Mouse (Mus musculus) monocyte, adult 5-6 weeks (primary cell): Measurements from ENCODE around the gene Syt17. TPM values are rescaled to one million over a fixed set of nuclear protein-coding genes. Genes with fewer than 3 reads are reported as not detected.

Experiments
- ATAC-seq: fragments of 153-309, 156-312 bp; replicated peaks from 2 replicates; pipeline ENCODE4 v1.8.0; 2017; ENCODE audit warnings: mild to moderate bottlenecking; ENCODE audit not compliant: low TSS enrichment, insufficient number of reproducible peaks, severe bottlenecking, poor library complexity, low FRiP score
- total RNA-seq: library from RNA; stranded (forward); fragments of 200-1000, 200-491, 200-594 nt; gene quantifications from 3 replicates; pipeline ENCODE4 v1.2.3, GENCODE M21; 2017

Syt17 gene
- not detected in 3 replicates for total RNA-seq

DNA sequence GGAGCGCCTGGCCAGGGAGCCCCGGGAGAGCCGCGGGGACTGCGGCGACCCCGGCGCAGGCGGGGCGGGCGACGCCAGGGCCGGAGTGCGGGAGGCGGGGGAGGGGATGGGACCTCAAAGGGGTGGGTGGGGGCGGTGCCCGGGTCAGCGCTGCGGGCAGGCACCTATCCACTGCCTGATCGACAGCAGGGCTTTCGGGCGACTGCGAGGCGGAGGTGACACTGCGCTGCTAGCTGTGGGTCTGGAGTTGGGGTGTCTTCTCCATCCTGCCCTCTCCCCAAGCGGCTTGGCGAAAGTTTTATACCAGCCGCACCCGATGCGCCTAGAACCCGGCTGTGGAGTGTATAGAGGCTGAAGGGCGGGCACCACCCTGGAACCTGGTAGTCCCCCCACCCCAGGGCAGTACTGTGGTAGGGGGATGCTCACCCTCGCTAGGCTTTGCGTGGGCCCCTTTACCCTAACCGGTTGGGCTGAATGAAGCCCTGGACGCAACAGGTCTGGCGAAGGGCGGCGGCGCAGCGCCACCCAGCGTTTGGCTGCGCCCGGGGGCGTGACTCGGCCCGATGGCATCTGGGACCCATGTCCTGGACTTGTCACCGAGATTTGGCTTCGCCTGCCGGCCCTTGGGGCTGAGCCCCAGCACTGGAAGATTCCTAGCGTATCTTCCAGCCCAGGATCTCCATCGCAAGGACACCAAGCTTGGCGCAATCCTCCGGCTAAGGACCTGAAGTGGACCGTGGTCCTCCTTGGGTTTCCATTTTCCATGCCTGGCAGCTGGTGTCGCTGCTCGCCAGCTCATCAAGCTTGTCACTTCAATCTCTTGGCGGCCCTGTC is at the start of gene Syt17:
Gene Syt17, minus strand, starts transcription at position 89 of the 834 bp plus-strand sequence.
- no peak for ATAC-seq

DNA sequence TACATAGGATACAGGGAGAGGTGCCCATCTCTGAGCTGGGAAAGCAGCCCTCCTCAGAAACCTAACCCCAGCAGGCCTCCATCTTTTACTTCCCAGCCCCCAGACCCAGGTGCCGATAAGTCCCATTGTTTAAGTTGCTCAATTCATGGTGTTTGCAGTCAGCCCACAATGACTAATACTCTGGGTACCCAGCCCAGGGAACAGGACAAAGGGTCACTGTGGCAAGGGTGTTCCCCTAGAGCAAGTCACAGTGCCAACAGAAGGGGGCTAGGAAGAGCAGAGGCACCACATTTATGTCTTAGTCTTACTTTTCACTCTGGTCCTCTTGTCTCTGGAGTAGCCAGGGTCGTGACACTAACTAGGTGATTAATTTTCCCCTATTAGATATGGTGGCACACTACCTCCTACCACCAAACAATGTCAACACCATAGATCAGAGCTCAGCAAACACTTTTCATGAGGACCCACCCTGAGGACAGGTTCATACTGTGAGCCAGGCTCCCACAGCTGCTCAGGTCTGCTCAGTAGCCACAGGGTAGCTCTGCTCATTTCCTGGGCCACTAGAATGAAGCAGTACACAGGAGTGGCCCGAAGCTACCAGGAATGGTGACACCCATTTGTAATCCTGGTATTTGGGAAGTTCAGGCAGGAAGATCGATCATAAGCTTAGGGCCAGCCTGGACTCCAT is 47.0 kb upstream of the Syt17 start:
- no peak for ATAC-seq

DNA sequence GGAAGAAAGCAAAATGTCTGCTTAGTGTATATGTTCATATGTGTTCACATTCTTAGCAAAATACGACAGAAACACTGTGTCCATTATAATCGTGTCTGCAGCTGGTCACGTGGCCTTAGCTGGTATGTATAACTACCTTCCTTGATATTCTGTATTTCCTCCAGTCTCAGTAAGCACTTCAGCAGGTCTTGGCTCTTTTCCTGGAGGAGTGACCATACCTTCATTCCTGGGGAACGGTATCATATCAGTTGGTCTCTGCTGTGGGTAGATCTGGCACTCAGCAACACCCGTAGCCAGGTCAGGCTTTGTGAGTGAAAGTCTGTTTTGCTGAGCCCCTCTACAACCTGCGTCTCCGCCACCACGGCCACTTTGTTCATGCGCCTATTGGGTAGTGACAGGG is 45.9 kb upstream of the Syt17 start:
- ATAC-seq = no peak

DNA sequence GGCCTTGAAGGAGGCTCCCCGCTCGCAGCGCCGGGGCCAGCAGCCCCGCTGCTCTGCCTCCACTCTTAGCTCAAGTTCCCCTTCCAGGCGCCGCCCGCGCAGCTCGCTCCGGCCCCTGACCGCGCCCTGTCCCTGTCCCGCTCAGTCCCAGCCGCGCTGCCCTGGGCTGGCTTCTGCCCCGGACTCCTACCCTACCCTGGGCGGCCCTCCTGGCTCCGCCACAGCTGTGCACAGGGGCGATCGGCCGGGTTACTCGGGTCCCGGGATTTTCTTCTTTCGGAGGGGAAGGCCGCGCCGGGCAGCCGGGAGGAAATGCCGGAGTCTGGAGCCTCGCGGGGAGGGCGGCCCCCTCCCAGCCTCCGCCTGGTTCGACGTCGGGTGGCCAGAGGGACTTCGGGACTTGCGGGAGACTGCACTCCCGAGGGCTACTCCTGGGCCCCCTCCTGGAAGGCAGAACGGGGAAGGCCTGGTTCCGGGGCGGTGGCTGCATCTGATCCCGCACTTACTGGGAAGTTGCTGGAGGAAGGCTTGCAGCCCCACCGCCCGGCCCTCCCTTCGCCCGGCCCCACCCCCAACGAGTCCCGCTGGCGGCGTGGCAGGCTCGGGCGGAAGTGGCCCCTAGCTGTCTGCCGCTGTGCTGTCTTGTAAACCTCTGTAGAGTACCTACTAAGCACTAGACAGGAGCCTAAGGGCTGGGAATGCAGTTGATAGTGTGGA is 43.6 kb upstream of the Syt17 start, which contains the start of gene Itpripl2:
Gene Itpripl2, minus strand, starts transcription at position 545 of the 717 bp plus-strand sequence.
- peak; percentile 60 for ATAC-seq

DNA sequence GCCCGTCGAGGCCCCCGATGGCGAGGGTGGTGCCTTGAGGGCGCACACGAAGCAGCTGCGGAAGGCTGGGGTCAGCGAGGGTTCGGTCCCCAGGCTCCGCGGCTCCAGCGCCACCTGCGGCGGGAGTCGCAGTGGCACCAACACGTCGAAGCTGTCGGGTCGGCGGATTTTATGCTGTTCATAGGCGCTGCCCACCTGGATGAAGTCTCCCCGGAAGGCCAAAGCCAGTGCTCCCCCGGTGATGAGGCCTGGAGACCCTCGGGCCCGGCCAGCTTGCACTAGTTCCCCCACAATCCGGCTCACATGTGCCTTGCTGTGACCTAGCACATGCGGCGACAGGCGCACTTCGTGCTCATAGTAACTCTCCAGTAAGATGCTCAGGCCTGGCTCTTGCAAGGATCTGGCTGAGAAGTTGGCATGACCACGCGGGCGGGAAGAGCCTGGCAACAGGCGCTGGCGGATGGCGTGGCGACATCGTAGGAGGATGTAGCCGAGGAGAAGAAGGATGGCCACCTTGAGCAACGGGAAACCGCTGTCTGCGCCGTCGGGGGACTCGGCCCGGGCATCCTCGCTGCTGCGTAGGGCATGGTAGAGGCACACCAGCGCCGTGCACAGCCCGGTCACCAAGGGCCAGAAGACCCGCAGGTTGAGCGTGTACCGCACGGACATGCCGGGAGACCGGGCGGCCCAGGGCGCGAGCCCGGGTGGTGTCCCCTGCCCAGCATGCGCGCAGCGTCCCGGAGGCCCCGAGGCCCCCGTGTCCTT is 42.8 kb upstream of the Syt17 start:
- 0 out of 2 replicates have a peak, but pooled peaks have one; percentile 2 for ATAC-seq

DNA sequence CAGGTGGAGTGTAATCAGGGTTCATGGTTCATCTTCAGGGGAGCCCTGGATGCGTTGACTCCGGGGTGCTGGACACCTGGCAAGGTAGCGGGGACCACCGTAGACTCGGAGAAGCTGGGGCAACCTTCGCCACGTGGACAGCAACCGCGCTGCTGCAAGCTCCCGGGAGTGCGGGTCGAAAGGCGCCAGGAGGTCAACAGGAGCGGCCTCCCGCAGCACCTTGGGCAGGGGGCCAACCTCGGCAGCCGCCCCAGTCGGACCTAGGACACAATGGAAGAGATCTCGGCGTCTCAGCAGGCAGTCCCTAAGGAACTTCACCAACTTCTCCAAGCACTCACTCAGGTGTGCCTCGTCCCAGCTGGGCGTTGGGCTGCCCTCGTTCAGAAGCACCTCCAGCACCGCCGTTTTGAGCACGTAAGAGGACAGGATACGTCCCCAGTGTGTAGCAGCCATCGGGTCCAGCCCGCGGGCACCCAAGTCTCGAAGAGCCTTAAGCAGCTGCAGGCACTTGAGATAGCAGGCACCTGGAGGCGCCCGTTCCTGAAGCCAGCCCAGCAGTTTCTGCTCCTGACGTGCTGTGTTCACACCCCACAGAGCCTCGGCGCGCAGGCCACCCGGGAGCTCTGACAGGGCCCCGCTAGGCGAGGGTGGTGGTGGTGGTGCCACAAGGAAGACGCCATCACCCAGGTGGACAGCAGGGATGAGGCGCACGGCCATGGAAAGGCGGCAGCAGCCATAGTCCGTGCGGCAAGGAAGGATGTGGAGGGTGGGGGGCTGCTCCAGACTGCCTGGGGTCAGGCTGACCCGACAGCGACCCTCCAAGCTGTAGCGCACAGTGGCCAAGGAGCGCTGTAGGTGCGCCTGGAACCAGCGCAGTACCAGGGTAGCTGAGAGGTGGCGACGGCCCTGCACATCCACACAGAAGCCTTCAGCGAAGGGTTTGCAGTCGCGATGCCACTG is 42.0 kb upstream of the Syt17 start:
- ATAC-seq = no peak

DNA sequence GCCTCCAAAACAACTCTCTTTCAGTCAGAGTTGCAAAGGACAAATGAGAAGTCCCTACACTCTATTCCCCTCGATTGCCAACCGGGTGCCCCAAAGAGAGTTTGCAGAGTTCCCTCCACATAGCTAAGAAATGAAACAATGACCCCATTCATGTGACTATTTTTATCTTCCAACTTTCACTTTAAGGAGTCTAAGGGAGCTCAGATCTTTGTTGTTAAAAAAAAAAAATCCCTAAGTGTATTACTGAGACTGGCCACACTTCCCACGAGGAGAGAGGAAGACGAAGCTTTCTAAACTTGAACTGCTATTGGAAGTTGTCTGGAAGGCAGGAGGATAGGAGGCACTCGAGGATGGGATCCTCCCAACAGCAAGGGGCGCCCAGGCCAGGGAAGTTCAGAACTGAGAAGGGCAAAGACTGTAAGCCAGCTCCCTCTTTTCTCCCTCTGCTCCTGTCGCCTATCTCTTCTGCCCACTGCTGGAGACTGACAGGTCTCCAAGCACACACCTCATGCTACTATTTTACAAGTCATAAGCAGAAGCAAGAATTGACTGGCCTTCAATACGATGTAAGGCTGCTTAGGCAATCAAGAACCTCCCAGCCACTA is 40.1 kb upstream of the Syt17 start:
- ATAC-seq = no peak

DNA sequence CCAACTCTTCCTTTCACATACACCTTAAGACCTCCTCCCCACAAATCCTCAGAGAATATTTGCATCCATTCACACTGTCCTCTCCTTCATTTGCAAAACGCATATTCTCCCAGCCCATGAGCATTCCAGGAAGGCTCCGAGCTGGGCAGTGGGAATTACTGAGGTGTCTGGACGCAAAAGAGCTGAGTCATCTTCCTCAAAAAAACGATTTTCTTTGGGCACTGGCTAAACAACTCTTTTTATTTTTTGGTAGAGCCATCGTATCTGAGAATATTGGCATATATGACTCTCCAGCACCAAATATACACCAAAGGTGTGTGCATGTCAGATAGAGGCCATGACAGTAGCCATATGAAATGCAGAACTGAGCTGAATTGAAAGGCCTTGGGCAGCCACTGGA is 38.9 kb upstream of the Syt17 start:
- ATAC-seq = no peak

DNA sequence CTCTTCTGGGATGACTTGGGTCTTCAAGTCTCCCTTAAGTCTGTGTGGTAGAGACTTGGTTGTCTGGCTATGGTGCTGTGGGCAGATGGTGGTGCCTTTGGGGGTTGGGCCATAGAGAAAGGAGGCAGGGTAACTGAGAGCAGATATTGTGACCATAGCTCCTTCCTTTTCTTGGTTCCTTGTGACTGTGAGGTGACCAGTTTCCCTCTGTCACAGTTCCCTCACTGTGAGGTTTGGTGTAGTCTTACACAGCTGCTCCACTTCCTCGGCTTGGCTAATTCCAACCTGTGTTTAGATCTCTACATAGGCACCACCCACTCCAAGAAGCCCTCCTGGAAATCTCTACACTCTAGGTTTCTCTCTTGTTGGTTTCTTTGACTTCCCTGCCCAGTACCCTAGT is 36.0 kb upstream of the Syt17 start:
- ATAC-seq = no peak

DNA sequence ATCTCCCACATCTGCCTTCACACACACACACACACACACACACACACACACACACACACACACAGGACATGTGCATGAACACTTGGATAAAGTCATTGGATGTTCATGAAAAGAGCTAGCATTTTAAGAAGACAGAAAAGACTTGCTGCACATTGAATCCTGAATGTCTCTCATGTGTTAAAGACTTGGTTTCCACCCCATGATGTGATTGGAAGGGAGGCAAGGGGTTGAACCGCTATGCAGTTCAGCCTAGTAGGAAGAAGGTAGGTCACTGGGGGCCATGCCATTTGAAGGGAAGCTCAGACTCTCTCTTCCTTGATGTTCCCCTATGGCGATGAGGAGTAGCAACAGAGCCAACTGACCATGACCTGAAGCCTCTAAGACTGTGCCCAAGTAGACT is 34.0 kb upstream of the Syt17 start:
- no peak for ATAC-seq

DNA sequence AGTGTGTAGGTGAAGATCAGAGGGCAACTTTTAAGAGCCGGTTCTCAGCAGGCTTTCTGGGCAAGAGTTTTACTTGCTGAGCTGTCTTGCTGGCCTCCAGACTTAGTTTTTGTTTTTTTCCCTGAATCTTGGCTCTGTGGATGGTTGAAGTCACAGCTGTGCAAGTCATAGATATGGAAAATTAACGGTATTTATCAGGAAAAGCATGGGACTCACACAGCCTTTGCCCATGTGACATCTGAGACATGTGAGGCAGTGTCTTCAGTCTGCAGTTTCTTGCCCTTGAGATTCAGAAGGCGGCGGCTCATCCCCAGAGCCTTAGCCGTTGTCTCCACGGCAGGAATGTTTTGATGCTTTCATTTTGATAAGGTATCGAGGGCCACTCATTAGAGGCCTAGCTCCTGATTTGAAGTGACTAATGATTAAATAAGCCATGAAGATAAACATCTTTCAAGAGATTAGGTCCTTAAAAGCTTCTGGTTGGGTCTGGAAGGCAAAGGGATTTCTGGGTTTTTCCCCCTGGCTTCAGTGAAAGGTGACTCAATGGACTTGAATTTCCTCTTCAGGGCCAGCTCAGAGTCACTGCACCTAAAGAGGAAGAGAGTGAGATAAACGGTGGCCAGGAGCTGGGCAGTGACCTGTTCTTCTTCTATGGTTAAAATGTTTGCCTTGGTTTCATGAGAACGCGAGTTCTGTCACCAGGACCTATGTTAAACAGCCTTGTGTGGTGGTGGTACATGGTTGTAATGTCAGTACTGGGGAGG is 33.2 kb upstream of the Syt17 start:
- ATAC-seq = no peak

DNA sequence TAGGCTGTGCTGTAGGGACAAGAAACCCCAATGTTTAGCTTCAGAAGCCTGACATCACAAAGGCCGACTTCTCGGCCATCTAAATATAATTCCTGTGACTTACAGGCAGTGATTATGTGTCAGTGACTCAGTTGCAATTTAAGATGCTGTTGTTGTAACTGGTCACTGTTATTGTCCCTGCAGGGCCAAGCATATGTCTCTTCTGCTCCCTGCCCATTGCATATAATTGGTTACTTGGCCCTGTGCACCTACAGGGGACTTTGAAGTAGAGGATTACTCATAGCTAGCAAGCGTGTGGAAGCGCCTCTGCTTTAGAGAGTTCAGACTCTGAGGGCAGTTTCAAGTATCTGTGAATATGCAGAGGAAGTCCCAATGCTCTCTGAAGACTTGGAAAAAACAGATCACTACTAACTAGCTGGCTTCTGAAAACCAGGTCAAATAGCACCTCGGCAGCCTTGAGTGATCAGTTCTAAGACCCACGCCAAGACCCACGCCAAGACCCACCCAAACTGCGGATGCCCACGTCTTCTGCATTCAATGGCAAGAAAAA is 32.2 kb upstream of the Syt17 start:
- ATAC-seq = no peak

DNA sequence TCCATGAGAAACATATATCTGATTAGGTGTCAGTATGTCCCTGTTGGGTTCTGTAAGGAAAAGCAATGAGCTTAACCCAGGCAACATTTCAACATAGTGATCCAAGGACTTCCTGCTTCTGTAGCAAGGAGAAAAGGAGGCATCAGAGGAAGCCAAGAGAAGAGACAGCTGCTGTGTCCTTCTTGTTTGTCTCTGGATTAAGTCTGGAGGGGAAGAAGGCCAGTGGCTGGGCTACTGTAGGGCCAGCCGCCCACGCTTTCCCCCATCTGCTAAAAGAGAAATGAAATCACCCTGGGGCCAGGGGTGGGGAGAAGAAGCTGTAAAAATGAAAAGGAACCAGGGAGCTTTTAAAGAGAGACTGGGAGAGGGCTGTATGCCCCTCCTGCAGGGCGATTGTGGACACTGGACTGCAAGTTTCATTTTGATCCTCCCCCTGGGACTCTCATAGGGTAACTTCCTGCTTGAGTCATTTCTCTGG is 30.9 kb upstream of the Syt17 start:
- no peak for ATAC-seq

DNA sequence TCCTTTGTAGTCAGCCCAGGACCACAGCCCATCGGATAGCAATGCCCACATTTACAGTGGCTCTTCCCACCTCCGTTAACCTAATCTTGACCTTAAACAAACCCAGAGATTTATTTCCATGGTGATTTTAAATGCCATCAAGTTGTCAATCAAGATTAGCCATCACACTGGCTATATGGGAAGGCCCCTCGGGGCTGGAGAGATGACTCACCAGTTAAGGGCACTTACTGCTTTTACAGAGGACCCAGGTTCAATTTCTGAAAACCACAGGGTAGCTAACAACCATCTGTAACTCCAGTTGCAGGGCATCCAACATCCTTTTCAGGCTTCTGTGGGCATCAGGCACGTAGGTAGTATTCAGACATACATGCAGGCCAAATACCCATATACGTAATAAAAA is 28.4 kb upstream of the Syt17 start:
- ATAC-seq = no peak

DNA sequence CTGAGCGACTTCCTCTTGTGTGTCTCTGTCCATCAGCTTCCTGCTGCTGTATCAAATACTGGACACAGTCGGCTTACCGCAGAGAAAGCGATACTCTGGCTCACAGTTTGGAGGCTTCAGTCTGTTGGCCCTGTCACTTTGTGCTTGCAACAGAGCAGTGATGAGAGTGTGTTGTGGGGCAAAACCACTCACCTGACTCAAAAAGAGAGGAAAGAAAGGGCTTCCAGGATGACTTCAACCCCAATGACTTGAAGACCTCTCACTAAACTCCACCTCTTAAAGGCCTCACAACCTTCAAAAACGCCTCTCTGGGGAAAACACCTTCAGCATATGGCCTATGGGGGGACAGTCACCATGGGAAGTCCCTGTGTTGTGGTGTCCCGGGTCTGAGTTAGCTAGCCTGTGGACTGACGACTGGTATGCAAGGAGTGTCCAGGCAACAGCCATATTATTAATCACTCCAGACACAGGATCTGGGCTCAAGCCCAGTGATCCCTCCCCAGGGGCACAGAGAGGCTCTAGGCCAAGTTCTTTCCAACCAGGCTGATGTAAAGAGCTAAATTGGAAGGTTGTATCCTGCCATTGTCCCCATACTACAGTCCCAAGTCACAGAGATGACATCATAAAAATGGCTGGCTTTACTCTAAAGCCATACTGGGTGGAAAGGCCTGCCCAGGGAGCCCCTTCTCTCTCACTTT is 27.1 kb upstream of the Syt17 start:
- no peak for ATAC-seq

DNA sequence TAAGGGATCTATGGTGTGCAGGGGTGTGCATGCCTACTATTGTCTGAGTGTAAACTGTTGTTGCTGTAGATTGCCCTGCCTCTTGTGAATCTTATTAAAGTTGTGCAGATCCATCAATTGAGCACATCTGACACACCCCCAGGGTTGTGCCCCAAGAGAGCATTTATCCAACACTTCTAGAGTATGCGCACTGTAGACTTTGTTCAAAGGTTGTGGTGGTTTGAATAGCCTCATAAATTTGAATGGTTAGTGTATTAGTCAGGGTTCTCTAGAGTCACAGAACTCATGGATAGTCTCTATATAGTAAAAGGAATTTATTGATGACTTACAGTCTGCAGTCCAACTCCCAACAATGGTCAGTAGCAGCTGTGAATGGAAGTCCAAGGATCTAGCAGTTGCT is 24.9 kb upstream of the Syt17 start:
- ATAC-seq = no peak
